Mouse (Mus musculus): ENCODE measurements around the gene Mapk13.

DNA sequence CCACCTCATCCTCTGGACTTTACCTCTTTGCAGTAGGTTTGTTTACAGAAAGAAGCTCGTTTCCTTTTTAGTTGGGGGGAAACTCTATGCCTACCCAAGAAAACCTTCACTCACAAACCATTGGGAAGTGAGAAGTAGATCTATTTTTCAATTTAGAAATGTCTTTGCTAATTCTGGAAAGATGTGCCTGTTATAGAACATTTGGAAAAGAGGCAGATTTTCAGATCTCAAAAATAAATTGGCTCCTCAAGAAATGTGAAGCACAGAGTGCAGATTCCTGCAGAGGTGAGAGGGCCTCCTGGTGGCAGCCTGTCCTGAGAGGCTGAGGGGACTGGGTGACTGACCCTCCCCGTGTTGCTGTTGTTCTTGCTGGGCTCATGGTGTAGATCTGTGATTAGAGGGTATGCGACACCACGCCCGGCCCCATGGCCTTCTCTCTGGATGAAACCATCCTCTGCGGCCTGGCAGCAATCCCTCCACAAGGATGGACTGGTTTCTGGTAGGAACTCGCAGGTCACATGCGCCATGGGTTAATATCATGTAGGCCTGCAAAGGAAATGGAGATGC, 58.7 kb downstream of the Mapk13 start:
- TF ChIP-seq GATA1 (IDR thresholded peaks at IDR 0.05; ENCODE audit: borderline replicate concordance, low read length) (no peak), FLI1 (IDR thresholded peaks at IDR 0.05; ENCODE audit: low read length) (no peak)

Measured in megakaryocyte, embryonic 14.5 days (primary cell).